Mouse (Mus musculus) adrenal gland, postnatal 25 days (tissue): ENCODE measurements at regions not wholly inside any gene's neighbourhood (a gene's known extent, or its start where the extent isn't known, plus 50 kb on each side); places are given as distances from the start of the nearest gene placed in this dataset.

ENCODE experiments used
- DNase-seq: peaks from one replicate; pipeline ENCODE4 v3.0.0; 2021; ENCODE audit warnings: mixed read lengths

DNA sequence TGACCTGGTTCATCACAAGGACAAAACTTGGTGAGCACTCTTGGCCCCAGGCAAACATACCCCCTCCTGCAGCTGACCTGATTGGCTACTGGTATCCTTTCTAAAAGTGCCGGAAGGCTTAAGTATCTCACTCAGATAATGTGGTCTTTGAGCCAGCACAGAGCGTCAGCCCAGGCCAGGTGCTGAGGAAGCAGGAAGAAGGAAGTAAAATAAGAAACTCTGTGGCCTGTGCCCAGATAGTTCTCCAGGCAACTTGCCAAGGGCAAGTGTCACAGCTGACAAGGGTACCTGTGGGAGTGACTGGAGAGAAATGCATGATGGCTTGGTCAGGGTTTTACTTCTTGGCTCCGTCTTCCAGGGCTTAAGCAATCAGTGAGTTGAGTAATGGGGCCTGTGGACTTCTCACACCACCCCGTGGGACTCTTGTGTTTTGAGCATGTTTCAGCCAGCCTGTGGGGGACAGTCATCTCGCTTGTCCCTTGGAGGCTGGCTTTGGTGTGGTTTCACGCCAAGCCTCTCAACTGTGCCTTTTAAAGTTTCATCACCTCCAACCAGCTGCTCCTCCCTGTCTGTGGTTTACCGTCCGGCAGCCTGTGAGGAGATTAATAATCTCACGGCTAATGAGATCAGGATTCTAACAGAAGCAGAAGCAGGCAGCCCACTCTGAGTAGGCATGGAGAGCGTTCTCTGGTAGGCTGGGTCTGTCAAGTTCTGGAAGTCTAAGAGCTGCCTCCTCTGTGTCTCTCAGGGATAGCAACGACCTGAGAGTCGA, 356.8 kb downstream of the Agtpbp1 start:
- DNase-seq, result peak; percentile 17

- DNase-seq, result no peak
Measured at GRCm38 (mm10) chr13:59227523-59228058, 357.4 kb downstream of the Agtpbp1 start.

DNA sequence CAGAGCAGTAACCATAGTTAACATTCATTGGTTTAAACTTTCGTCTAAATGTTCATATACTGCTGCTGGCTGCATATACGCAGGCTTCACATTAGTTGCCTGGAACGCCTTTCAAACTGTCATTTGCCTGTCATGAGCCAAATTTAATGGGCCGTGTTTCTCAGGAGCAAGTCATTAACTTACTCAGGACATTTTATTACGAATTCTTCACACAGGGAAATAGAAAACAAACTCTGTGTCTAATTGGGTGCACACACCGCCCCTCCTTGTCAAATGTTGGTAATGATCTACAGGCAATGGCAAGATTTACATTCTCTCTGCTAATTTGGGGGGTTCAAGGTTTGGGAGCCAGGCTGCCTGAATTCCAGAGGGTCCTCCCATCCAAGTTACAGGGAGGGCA, 364.4 kb downstream of the Agtpbp1 start:
- no peak for DNase-seq

DNA sequence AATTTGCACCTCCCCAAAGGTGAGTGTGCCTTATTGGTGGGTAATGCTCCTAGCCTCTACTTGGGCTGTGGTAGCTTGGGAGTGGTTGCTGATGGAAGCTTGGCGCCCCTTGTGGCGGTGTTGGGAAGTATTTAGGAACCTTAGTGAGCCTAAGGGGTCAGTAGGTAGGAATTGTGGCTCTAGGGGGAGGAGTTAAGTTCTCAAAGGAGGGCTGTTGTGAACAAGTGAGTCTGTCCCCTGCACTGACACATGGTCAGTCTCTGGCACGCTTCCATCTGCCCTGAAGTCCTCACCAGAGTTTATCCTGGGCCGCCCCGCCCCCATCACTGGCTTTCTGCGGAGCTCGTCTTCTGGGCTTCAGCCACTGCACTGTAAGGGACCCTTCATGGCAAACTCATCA, 364.9 kb downstream of the Agtpbp1 start:
- no peak for DNase-seq

DNA sequence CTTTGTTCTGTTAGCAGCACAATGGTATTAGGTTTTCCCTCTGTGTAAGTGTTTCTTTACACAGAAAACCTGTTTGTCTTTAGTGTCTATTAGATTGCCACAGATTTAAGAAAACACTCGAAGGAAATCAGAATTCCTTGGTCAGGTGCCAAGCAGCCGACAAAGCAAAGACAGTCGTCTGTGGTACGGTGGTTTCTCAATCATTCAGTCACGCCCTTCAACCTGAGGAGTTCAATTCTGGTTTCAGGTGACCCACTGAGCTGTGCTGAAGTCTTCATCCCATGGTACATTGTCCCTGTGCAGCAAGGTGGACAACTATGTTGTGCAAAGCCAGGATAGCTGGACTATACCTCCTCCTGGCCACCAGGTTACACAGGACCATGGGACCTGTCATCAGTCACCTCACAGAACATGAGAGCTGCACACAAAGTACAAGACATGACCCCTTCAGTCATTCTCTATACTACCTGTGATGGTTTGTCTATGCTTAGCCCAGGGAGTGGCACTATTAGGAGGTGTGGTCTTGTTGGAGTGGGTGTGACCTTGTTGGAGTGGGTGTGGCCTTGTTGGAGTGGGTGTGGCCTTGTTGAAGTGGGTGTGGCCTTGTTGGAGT, 368.2 kb downstream of the Agtpbp1 start:
- DNase-seq, result no peak

GRCm38 (mm10) chr13:59212296-59212701, 372.7 kb downstream of the Agtpbp1 start:
- no peak for DNase-seq

- DNase-seq, result no peak
Measured at GRCm38 (mm10) chr13:59210828-59211227, 374.2 kb downstream of the Agtpbp1 start.

DNA sequence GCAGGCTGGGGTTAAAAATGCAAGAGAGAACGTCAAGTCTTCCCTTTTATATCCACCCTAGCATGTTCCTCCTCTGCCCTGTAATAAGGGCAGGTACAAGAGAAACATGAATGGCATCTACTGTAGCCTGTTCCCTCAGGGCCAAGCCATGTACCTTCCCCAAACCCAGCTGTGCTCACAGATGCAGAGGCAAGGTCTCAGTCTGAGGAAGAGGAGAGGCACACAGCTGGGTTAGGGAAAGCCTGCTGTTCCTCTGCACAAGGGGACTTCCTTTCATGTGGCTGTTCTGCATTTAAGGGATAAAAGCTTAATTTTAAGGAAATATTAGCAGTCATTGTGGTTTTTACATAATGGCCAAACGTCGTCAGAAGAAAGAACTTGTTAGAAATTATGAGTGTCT, 378.8 kb downstream of the Agtpbp1 start:
- no peak for DNase-seq

GRCm38 (mm10) chr13:59204506-59204905, 380.5 kb downstream of the Agtpbp1 start:
- no peak for DNase-seq

DNA sequence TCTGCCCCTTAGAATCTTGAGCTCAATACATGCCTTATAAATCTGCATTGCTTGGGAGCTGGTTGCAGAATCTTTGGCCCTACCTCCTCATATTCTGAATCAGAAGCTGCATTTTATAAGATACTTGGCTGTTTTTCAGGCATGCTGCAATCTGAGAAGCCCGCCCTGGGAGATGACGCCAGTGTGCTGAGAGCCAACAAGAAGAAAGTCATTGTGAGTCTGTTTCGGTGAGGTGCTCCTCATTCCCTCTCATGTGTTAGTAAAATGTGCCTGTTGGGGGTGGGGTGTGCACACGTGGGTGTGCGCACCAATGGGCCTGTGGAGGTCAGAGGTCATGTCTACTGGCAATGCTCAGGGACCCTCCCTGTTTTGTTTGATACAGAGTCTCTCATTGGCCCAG, 388.7 kb downstream of the Agtpbp1 start:
- DNase-seq, result no peak

GRCm38 (mm10) chr13:59188431-59188830, 382.1 kb downstream of the Ntrk2 start:
- DNase-seq, result no peak
